Mouse (Mus musculus) kidney, adult 18-20 months (tissue): ENCODE data around the gene Cttn.

Experiments used
- DNase-seq: peaks from one replicate; pipeline ENCODE4 v3.0.0; 2021

The Cttn gene

DNA sequence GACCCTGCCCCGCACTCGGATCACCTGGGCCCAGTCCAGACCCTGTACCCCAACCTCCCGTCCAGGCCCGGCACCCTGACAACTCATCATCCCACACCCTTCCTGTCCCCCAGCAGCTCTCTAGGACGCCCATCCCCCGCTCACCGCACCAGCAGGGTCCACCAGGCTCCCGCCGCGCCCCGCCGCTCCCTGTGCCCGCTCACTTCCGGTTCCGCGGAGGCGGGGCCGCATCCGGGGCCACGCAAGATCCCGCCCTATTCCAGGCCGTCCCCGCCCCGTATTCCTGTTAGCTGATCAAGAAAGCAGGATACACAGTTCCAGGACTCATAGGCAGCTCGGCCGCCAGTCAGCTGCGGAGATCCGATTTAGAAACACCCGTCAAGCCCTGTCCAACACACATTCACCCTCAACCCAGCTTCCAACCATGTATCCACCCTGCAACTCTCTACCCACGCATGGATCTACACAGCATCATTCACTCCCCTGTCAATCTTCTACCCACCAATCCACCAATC, at the start of gene Cttn:
Gene Cttn (minus strand): TSS at position 465 of the 515 bp plus-strand sequence.
- DNase-seq = peak; percentile 94

DNA sequence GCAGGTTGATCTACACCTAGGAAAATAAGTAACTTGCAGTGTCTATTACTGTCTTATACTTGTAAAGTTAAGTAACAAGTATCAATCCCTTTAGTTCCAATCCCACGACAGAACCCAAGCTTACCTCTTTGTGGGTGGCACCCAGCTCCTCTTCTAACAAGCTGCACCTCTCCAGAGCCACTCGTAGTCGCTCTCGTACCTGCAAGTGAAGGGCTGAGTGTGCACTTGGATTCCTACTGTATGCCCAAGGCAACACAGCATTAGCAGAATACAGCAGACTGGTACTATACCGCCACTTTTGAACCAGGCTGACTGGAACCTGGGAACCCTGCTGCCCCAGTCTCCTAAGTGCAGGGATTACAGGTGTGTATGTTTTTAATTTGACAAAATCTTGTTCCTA, 49.0 kb upstream of the Cttn start:
- DNase-seq = no peak

DNA sequence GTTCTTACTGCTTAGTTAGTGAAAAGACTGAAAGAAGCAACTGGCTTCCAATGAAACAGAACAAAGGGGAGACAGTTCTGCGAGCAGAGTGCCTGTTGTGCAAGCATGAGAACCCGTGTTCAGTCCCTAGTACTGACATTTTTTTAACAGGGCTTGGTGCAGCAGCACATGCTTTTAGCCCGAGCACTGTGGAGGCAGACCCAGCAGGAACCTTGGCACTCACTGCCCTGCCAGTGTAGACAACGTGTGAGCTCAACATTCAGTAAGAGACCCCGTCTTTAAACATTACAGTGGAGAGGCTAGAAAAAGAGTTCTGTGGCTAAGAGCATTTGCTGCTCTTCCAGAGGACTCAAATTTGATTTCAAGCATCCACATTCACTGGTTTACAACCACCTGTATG, 45.9 kb upstream of the Cttn start:
- no peak for DNase-seq

DNA sequence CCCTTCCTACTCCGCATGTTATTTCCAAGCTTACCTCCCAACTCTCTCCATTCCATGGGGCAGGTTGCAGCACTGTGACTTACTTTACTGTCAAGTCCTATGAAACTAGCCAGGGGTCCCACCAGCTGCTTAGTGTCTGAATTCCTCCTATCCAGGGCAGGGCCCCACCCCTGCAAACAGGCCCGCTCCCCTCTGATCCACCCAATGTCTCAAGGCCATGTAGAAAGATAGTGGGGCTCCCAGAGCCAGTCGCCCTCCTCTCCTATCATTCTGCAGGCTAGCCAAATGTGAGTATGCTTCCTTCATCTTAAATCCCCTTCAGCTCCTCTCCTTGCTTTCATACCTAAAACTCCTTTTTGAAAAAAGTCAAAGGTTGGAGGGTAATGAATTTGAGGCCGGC, 38.3 kb upstream of the Cttn start:
- no peak for DNase-seq

DNA sequence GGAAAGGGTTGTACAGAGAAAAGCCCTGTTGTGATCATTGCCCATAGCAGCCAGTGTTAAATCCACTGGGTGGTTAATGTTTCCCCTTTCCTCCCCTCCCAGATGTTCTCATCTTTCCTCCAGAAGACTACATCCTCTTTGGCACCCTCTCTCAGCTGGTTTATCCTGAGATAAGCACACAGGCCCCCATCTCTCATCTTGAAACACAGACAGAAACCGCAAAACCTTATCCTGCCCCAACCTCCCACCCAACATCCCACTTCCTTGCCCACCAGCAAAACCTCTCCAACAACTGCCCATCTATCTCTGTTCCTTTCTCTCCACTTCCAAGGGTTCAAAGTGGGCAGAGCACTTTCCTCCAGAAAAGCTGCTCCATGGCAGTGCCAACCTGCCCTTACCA, 36.0 kb upstream of the Cttn start:
- no peak for DNase-seq

DNA sequence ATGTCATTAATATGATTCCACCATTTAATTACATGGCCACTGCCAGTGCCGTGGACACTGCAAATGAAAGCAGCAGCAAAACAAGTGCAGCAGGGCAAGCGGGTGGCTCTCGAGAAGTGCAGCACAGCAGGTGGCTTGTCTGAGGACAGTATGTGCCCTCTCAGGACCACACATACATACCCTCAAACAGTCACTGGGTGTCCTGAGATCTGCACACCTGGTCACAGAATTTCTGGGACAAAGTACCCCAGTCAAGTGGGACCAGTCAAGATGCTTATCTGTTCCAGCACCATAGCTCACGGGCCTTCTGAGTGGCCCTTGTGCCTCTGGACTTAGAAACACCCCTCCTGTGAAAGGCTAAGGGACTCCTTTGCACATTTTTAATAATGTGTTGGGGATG, 33.1 kb upstream of the Cttn start:
- no peak for DNase-seq

DNA sequence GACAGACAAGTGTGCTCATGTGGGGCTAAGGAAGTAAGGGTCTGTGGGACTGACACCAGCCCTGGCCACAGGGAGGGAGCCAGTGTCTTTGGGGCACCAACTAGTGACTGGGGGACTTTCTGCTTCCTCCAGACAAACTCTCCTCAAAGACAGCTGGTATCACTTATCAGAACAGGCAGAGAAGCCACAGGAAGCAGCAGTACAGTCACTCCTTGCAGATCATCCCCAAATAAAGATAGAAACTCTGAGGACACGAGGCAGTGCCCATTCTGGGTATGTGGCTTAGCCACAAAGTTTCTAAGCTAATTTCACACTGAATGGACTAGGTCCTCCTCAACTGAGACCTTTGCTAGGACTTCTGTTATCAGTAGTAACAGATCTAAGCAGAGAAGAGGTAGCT, 22.1 kb upstream of the Cttn start:
- no peak for DNase-seq

DNA sequence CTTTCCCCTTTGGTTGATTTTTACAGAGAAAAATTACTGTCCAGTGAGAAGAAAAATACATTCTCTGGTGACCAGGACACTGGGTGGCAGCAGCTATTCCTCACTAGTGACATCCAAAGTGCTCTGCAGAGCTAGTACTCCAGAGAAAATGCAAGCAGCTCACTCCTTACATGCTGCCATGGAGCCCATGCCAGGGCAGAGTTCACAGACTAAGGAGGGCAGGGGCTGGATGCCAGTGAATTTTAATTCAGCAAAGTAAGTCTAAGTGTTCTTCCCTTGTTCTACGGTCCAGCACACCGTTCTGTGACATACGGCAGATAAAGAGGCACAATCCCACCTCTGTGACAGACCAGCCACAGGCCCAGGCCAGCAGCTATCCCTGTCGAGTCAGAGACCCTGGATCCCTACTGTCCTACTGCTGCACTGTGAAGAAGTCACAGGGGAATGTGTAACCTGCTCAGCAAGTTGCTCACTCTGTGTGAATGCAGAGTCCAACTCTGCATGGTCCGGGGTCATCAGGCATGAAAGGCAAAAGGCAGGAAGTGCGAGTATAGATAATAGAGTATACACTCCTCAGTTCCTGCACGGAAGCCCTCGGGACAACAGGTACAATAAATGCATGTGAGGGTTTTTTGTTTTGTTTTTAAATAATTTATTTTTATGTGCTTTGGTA, 19.5 kb upstream of the Cttn start:
- DNase-seq = peak; percentile 66

DNA sequence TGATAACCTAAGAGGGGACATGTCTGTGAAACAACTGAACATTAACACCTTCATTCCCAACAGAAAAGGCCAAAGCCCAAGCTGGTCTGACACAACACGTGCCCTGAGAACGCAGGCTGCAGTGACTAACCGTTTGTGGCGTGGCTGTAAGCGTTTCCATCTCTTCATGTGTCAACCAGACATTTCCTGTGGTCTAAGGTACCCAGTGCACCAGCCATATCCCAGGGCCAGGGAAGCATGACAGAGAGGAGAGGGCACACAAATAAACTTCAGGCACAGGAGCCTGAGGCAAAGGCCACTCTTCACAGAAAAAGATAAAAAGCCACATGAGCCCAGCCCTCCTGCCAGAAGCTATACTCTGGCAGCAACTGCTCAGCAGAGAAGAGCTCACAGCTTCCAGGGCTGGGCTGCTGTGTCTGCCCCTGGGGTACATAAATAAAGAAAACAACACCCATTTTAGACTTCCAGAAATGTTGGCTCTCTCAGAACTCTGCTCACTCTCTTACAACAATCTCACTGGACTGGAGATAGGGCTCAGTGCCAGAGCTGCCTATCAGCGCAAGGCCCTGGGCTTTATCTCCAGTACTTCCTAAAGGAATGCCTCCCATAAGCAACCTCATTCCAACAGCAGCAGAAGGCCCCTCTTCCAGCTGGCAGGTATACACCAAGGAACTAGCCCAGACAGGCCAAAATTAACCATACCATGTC, 18.4 kb upstream of the Cttn start:
- DNase-seq = no peak

DNA sequence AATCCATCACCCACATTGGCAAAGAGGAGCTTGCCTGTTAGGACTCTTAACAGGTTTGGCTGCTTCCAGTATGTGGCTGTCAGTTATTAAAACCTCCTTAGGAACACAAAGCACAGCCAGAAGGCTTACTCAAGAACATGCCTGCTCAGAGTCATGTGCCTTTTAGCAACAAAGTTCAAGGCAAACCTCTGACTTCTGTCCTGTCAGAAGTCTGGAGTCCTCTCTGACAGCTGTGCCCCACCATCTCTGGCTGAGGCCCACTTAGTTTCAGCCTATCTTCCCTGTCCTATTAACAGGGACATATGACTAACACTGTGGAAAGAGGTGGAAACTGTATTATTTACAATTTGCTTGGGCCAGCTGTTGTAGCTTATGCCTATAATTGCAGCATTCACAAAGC, 9.5 kb upstream of the Cttn start:
- DNase-seq = no peak

DNA sequence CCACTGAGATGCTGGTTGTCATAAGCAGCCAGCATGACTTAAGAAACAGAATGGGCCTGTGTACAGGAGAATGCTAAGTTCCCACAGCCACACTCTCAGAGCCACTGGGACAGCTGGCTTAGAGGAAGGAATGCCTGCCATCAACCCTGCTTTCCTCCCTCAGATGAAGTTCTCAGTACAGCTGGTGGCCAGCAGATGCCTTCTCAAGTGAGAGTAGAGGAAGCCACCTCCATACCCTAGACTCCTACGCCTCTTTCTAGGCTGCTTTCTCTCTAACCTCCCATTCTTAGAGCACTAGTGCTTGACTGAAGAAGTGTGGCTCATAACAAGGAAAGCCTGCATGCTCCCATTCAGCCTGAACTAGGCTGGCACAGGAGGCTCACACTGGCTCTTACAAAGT, 8.8 kb upstream of the Cttn start:
- no peak for DNase-seq

DNA sequence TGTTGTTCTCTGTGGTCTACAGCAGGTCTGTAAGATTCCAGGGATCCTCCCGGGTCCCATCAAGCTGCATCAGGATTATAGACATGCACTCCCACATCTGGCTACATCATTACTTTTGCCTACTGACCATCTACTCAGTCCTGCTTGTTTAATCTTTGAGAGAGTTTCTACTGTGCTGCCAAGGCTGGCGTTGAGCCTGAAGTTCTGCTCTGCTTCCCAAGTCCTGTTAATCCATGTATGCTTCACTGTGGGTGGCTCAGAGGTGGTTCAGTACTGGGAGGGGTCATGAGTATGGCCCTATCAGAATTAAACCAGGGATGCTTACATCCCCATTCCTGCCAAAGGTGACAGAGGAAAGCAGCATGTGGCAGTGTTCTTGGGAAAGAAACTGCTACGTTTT, 4.9 kb upstream of the Cttn start:
- DNase-seq = peak; percentile 73

DNA sequence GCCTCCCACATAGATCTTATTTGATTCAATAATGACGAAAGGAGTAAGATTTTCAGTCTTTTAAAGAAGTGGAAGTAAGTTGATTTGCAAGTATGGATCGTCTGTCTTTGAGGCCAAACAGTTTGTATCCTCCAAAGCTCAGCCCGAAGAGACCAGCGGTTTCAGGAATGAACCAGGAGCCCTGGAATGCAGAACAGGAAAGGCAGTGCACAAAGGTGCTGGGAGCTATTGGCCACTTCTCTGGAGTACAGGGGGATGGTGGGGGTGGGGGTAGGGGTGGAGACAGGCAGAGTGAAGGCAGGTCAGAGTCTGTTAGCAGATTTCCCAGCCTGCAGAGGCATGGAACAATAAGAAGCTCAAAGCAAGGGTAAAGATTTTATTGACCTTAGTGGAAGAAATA, 2.7 kb upstream of the Cttn start:
- peak; percentile 24 for DNase-seq

DNA sequence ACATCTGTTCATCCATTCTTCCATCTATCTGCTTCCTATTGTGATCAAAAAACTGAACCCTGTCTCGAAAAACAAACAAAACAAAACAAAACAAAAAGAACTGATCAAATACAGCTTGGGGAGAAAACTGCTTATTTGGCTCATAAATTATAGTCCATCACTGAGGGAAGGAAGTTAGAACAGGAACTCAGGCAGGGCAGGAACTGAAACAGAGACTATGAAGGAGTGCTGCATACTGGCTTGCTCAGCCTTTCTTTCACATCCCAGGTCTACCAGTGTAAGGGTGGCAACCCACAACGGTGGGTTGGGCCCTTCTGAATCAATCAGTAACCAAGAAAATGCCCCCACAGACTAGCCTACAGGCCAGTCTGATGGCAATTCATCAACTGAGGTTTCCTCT, 294 bp upstream of the Cttn start:
- DNase-seq = no peak

DNA sequence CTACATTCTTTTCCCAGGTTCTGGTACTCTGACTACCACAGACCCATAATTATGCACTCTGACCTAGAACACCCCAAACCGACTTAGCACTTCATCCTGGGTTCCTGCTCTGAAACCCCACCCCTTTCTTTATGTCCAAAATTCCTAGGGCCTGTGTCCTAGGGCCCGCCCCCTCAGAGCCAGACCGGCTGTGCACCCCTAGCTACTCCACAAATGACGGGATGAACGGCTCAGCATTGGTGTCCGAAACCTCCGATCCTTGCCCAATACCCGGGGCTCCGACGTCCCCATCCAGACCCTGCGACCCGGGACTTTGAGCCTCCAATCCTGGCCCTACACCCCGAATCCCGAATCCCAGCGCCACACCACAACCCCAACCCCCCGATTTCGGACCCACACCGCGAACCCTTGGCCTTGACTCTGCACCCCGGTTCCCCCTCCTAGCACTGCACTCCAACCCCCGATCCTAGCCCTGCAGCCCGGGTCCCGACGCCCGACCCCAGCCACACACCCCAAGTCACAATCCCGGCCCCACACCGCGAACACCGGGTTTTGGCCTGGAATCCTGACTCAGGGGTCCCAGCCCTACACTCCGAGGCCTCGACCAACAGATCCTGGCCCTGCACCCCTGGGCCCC, 783 bp downstream of the Cttn start:
- peak; percentile 18 for DNase-seq

DNA sequence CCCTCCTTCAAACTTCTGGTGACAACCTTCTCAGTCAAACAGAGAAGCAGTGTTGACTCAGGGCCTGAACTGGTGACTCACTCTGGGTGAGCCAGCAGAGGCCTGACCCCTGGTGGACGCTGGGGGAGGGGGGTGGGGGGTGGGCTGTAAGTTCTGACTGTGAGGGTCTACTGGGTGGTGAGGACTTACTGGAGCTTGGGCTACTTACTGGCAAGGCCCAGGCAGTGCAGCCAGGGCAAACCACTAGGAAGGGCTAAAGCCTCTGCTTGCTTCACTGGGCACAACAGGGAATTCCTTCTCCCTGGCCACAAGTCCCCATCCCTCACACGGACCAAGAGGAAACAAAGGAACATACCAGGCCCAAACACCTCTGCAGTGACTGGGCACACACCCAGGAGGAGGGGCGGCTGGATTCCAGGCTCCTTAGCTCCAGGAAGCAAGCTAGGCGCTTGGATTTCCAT, 1.6 kb downstream of the Cttn start:
- peak; percentile 71 for DNase-seq

DNA sequence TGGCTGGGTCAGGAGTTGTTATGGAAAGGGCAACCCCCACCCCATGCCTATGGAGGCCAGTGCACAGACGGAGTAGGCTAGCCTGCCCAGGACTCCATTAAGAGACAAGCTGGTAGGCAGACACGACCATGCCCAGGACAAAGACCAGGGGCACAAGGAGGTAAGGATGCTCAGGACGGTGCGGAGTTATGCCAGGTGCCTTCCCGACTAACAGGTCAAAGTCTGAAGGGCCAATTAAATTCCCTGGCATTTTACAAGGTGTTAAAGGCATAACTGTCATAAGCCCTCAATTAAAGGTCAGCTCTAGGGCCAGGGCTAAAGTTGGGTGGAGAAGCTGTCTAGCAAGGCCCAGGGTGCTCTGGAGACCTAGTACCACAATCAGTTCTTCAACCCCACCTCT, 2.1 kb downstream of the Cttn start:
- DNase-seq = no peak

DNA sequence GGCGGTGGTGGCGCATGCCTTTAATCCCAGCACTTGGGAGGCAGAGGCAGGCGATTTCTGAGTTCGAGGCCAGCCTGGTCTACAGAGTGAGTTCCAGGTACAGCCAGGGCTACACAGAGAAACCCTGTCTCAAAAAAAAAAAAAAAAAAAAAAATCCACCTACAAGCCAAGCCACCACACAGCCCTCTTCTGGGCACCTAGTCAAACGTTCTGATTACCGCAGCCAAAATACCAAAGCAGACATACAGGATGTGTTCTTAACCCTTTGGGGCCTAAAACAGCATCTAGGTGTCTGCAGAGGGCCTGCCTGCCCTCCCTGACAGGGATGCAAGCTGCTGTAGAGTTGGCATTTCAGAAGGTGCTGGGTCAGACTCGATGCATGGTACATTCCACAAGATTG, 8.2 kb downstream of the Cttn start:
- no peak for DNase-seq

DNA sequence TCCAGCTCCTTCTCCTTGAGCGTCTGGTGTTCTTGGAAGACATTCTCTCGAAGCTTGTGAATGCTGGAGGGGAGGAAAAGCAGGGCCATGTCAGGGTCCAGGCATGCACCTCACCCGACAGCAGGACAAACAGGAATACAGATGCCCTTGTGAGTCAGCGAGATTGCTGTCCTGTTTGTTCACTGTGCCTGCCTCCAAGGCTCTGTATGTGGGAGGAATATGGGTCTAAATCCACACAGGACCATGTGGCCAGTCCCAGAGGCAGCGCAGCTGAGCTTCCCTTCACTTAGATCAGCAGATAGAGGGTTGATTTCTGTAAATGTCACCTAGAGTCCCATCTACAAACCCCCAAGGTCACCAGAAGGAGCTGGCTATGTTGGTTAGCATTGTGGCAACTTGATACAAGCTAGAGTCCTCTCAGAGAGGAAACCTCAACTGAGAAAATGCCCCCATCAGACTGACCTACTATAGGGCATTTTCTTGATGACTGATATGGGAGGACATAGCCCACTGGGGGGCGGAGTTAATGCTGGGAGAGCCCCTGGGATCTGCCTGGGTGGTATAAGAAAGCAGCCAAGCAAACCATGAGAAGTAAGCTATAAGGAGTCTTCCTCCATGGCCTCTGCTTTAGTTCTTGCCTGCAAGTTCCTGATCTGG, 9.4 kb downstream of the Cttn start:
- DNase-seq = no peak

DNA sequence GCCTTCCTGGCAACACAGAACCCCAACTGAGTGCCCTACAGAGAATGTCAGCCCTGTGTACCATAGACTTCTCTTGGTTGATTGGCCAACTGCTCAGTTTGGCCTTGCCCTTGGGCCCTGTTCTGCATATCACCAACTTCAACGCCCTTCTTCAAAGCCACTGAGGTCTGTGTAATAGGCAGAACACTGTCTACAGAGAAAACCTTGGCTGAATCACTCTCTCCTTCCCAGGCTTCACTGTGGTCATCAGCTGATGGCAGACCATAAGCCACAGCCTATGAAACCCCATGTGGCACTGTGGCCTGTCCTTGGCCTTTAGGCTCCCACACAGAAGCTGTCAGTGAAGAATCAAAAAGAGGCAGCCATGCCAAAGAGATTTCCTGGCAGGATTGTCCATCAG, 11.9 kb downstream of the Cttn start:
- no peak for DNase-seq

DNA sequence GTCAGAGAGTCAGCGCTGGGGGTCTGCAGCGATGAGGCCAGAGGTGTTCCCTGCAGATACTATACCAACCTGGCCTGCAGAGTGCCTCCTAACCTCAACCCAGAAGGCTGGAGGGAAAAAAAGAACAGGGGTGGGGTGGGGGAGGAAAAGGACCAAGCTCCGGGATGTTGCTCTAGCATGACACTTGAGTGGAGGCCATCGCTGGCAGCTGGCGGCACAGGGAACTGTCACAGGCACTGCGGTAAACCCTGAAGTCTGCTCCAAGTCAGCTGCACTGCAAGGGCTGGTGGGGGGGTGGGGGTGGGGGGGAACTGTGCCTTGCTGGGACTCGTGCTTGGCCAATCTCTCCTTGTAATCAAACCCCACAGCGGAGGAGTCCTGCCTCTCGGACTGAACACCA, 20.1 kb downstream of the Cttn start:
- DNase-seq = no peak

DNA sequence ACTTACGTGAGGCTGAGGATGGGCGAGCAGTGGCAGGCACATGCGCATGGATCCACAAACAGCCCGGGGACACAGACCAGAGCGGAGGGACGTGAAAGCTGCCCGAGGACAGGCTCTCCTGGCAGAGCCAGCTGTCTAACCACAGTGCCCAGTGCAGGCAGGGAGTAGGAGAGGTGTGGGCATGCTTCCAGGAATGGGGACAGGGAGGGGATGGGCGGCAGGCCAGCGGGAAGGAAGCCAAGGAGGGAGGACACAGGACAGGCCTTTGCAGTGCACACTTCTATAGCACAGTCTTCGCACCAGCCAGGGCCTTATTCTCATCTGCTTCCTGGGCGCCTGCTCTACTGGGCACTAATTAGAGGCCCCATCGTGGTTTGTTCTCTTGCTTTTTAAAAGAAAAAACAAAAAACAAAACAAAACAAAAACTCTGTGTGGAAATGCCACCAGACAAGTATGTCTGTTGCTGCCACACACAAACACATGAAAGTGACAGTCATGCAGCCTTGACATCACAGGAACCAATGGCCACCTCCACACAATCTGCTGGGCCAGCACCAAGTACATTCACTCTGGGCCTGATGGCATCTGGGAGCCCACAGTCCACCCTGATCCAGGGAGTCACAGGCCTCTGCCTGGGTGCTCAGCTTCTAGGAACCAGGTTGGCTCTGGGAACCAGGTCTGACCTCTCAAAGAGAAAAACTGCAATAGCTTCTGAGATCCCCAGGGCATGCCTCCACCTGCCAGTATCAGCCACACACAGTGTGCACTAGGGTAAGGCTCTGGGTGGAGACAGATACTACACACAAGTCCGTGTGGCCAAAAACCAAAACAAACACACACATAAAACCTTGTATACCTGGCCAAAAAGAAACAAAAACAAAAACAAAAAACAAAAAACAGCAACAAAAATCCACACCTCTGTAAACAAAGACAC, 20.9 kb downstream of the Cttn start:
- DNase-seq = peak; percentile 86
